Mouse (Mus musculus) myocyte (in vitro differentiated cells): Measurements from ENCODE around the gene Ly86.

Experiments
- CEBPB ChIP-seq: IDR thresholded peaks from 2 replicates; pipeline ENCODE4 v1.6.1; 2011; ENCODE audit warnings: mild to moderate bottlenecking, moderate library complexity; ENCODE audit not compliant: poor library complexity, insufficient read depth, severe bottlenecking
- E2F4 ChIP-seq: IDR thresholded peaks from one replicate; pipeline ENCODE4 v1.6.1; 2011; ENCODE audit warnings: mild to moderate bottlenecking, control low read depth, moderate library complexity; ENCODE audit not compliant: insufficient read depth
- MAX ChIP-seq: IDR thresholded peaks from one replicate; pipeline ENCODE4 v1.6.1; 2011; ENCODE audit warnings: low read depth, mild to moderate bottlenecking, control low read depth
- MYOD1 ChIP-seq, 3 experiments: IDR thresholded peaks; one replicate each; pipeline ENCODE4 v1.6.1; 2011; ENCODE audit warnings: control low read depth in 2 of 3, low read depth in 2 of 3, mild to moderate bottlenecking in 2 of 3, moderate library complexity in 1 of 3; ENCODE audit not compliant: insufficient read length in 2 of 3, control insufficient read depth in 1 of 3
- MYOG ChIP-seq, 3 experiments: IDR thresholded peaks; one replicate each; pipeline ENCODE4 v1.6.1; 2011; ENCODE audit warnings: control low read depth in 2 of 3, low read depth in 2 of 3, mild to moderate bottlenecking in 2 of 3; ENCODE audit not compliant: insufficient read length in 2 of 3, control insufficient read depth in 1 of 3, insufficient read depth in 1 of 3
- POLR2A ChIP-seq: IDR thresholded peaks from one replicate; pipeline ENCODE4 v1.6.1; 2011; ENCODE audit warnings: low read depth, mild to moderate bottlenecking, control low read depth, moderate library complexity; ENCODE audit not compliant: insufficient read length
- POLR2AphosphoS2 ChIP-seq: IDR thresholded peaks from one replicate; pipeline ENCODE4 v1.6.1; 2011; ENCODE audit warnings: low read depth, control low read depth; ENCODE audit not compliant: insufficient read length
- REST ChIP-seq: IDR thresholded peaks from one replicate; pipeline ENCODE4 v1.6.1; 2011; ENCODE audit warnings: mild to moderate bottlenecking, control low read depth, moderate library complexity; ENCODE audit not compliant: insufficient read depth, insufficient read length
- TCF12 ChIP-seq: IDR thresholded peaks from one replicate; pipeline ENCODE4 v1.6.1; 2011; ENCODE audit warnings: mild to moderate bottlenecking, control low read depth; ENCODE audit not compliant: poor library complexity, insufficient read depth, severe bottlenecking
- TCF3 ChIP-seq: IDR thresholded peaks from one replicate; pipeline ENCODE4 v1.6.1; 2011; ENCODE audit warnings: low read depth, control low read depth; ENCODE audit not compliant: insufficient read length
- USF1 ChIP-seq: IDR thresholded peaks from one replicate; pipeline ENCODE4 v1.6.1; 2011; ENCODE audit warnings: low read depth, mild to moderate bottlenecking, control low read depth, moderate library complexity

GRCm38 (mm10) chr13:37451471-37451870 is 106.5 kb downstream of the Ly86 start:
- no peak for TF ChIP-seq MYOD1 (IDR thresholded peaks at IDR 0.05; ENCODE audit: control insufficient read depth in 1 of 3, insufficient read length in 2 of 3, low read depth in 2 of 3)
- no peak for TF ChIP-seq POLR2A
- no peak for TF ChIP-seq MAX
- TF ChIP-seq E2F4: no peak
- no peak for TF ChIP-seq REST
- TF ChIP-seq POLR2AphosphoS2: no peak
- no peak for TF ChIP-seq CEBPB
- TF ChIP-seq USF1: no peak
- TF ChIP-seq TCF12: no peak
- TF ChIP-seq MYOG (IDR thresholded peaks at IDR 0.05; ENCODE audit: control insufficient read depth in 1 of 3, insufficient read depth in 1 of 3, insufficient read length in 2 of 3, low read depth in 2 of 3): no peak
- no peak for TF ChIP-seq TCF3
